Mouse (Mus musculus) forebrain, embryonic 12.5 days (tissue): Measurements from ENCODE around the gene Olfr1036. TPM values are rescaled to one million over a fixed set of nuclear protein-coding genes. Genes with fewer than 3 reads are reported as not detected.
"Not testable (repeated sequence)": the region's sequence is repeated elsewhere in the genome, so short reads cannot be mapped to it uniquely, and the experiment has no call there.

Experiments
- ATAC-seq: fragments of 200-750 bp; cut with Nextera tagmentation; 2 replicates; pipeline ENCODE4 v1.8.0; 2017; ENCODE audit warnings: moderate TSS enrichment; ENCODE audit not compliant: low FRiP score
- H3K27ac ChIP-seq: fragments of 300-500 bp; sonication (generic); 2 replicates; pipeline ENCODE4 v1.5.1; 2016; ENCODE audit warnings: mild to moderate bottlenecking
- H3K27me3 ChIP-seq: fragments of 300-500 bp; sonication (generic); 2 replicates; pipeline ENCODE4 v1.6.1; 2016; ENCODE audit warnings: mild to moderate bottlenecking
- H3K36me3 ChIP-seq: fragments of 300-500 bp; sonication (generic); replicated peaks from 2 replicates; pipeline ENCODE4 v1.6.1; 2016; ENCODE audit warnings: mild to moderate bottlenecking
- H3K4me1 ChIP-seq: fragments of 300-500 bp; sonication (generic); 2 replicates; pipeline ENCODE4 v1.6.1; 2016
- H3K4me2 ChIP-seq: fragments of 300-500 bp; sonication (generic); 2 replicates; pipeline ENCODE4 v1.6.1; 2016; ENCODE audit warnings: mild to moderate bottlenecking, moderate library complexity
- H3K4me3 ChIP-seq: fragments of 300-500 bp; sonication (generic); replicated peaks from 2 replicates; pipeline ENCODE4 v1.5.1; 2016; ENCODE audit warnings: mild to moderate bottlenecking
- H3K9ac ChIP-seq: fragments of 300-500 bp; sonication (generic); 2 replicates; pipeline ENCODE4 v1.6.1; 2016; ENCODE audit warnings: mild to moderate bottlenecking
- H3K9me3 ChIP-seq: fragments of 300-500 bp; sonication (generic); 2 replicates; pipeline ENCODE4 v1.6.1; 2016
- WGBS: fragments of 180-500 bp; shearing (Covaris S2); methylation state at CpG from one replicate; pipeline ENCODE4 v1.1.7; 2016; 5-methylcytosine and 5-hydroxymethylcytosine counted together
- polyA plus RNA-seq: library from polyadenylated mRNA; unstranded; fragments of >200 nt; fragmentation: Nextera tagmentation; extraction: Ambion mirVana; gene quantifications from 2 replicates; pipeline ENCODE4 v1.2.1, GENCODE M21; 2016

The Olfr1036 gene
- not detected in 2 replicates for polyA plus RNA-seq

DNA sequence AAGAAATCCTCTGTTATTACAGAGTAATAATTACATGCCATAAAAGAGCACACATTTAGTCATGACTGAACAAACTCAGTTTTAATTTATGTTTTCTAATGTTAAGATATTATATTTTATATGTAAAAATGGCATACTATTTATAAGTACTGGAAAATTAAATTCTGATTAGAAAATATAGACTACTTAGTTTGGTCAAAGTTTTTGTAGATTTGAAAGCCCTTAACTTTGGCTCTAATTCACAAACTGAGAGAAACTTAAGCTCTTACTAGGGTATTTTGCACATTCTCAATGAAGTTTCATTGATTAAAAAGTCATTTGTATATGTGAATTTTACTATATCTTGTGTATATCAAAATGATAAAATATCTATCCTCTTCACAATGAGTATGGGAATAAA is at the start of gene Olfr1036:
TSS of gene Olfr1036 (plus strand) at position 301 of the 400 bp plus-strand sequence.
- not testable (repeated sequence) for H3K27me3 ChIP-seq, H3K4me2 ChIP-seq, H3K9me3 ChIP-seq, H3K36me3 ChIP-seq, H3K4me1 ChIP-seq, H3K4me3 ChIP-seq, ATAC-seq, H3K9ac ChIP-seq, H3K27ac ChIP-seq

DNA sequence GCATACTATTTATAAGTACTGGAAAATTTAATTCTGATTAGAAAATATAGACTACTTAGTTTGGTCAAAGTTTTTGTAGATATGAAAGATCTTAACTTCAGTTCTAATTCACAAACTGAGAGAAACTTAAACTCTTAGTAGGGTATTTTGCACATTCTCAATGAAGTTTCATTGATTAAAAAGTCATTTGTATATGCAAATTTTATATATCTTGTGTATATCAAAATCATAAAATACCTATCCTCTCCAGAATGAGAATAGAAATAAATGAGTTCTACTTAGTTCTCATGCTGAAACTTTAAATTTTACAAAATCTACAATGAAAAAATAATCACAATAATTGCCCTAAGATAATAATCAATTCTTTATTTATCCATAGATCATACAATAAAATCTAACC is 28.2 kb upstream of the Olfr1036 start, which contains the start of gene Olfr1034:
TSS of gene Olfr1034 (plus strand) at position 301 of the 400 bp plus-strand sequence.
- no peak for ATAC-seq
- Histone ChIP-seq H3K4me2 (no peak within 1 kb of the TSS), H3K9ac (no peak within 1 kb of the TSS)

DNA sequence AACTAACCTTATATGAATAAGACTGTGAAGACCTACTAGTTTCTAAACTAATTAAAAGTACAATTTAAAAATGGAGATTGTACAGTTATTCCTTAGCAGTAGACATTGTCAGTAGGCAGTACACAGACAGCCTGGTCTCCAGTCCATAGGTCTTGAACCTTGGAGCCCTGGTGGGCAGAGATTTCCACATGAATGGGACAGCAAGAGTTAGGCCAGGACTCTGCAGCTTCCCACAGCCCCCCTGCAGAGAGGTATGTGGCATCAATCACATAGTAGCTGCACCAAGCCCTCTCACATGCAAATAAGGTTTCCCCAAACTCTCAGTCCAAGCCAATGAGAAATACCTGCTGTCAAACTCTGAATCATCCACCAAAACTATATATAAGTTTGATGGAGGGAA is 23.0 kb upstream of the Olfr1036 start:
- not testable (repeated sequence) for H3K4me1 ChIP-seq, H3K4me2 ChIP-seq, H3K9me3 ChIP-seq, H3K27ac ChIP-seq, H3K27me3 ChIP-seq, H3K36me3 ChIP-seq, H3K9ac ChIP-seq, H3K4me3 ChIP-seq, ATAC-seq

More for the DNA sequence above, 28.2 kb upstream of the Olfr1036 start, which contains the start of gene Olfr1034:
- no peaks in the 10 kb centered on the region for H3K9me3 ChIP-seq
- no peaks in the 10 kb centered on the region for H3K27me3 ChIP-seq
- H3K36me3 ChIP-seq = no peaks in the 10 kb centered on the region
- no peak within 1 kb of the TSS for H3K27ac ChIP-seq
- H3K4me3 ChIP-seq = no peak within 1 kb of the TSS
- no peaks in the 10 kb centered on the region for H3K4me1 ChIP-seq

DNA sequence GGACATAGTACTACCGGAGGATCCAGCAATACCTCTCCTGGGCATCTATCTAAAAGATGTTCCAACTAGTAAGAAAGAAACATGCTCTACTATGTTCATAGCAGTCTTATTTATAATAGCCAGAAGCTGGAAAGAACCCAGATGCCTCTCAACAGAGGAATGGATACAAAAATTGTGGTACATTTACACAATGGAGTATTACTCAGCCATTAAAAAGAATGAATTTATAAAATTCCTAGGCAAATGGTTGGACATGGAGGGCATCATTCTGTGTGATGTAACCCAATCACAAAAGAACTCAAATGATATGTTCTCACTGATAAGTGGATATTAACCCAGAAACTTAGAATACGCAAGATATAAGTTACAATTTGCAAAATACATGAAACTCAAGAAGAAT is 10.0 kb upstream of the Olfr1036 start:
- H3K36me3 ChIP-seq, H3K4me2 ChIP-seq, H3K4me3 ChIP-seq, H3K4me1 ChIP-seq, ATAC-seq, H3K9me3 ChIP-seq, H3K9ac ChIP-seq, H3K27me3 ChIP-seq, H3K27ac ChIP-seq: not testable (repeated sequence)
- WGBS = 99% methylated on average over 2 of the region's 2 CpGs

DNA sequence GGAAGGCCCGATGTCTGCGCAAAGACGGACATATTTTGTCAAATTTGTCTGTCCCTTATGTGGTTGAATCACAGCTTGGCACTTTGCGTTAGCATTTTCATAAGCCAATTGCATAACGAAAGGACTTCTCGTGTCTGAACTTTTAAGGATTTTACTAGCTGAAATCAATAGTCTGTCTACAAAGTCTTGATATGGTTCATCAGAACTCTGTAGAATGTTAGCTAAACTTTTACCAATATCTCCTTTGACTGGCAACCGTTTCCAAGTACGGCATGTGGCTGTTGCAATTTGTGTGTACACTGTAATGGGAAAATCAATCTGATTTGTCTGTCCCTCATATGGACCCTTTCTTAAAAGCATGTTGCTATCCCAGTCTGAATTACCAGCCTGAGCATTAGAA is 3.6 kb upstream of the Olfr1036 start:
- Histone ChIP-seq H3K27me3 (no peaks in the 10 kb centered on the region), H3K4me1 (no peaks in the 10 kb centered on the region), H3K9me3 (no peaks in the 10 kb centered on the region), H3K4me2 (no peak overlapping the region), H3K27ac (no peak overlapping the region), H3K9ac (no peak overlapping the region), H3K4me3 (no peak overlapping the region), H3K36me3 (no peaks in the 10 kb centered on the region)
- ATAC-seq = no peak
- WGBS = 93% methylated on average over 8 of the region's 8 CpGs

DNA sequence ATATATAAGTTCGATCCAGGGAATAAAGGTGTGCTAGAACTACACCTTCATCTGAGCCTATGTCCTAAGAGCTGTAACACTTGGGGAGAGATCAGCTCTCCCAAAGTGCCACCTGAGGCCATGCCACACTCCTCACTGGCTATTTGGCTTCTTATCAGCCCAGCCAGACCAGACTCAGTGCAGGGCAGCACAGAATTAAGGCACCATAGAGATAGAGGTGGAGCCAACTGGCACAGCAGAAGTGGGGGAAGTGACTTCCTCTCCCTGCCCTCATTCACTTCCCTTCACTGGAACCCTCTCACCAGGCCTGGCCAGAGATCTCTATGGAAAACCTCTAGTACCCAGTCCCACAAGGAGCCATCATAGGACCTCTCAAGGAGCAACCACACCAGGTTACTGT is 6.7 kb downstream of the Olfr1036 start:
- not testable (repeated sequence) for ATAC-seq, H3K27ac ChIP-seq, H3K27me3 ChIP-seq, H3K9me3 ChIP-seq, H3K4me3 ChIP-seq, H3K9ac ChIP-seq, H3K4me1 ChIP-seq, H3K36me3 ChIP-seq, H3K4me2 ChIP-seq
- 81% methylated on average over 1 of the region's 1 CpGs for WGBS

DNA sequence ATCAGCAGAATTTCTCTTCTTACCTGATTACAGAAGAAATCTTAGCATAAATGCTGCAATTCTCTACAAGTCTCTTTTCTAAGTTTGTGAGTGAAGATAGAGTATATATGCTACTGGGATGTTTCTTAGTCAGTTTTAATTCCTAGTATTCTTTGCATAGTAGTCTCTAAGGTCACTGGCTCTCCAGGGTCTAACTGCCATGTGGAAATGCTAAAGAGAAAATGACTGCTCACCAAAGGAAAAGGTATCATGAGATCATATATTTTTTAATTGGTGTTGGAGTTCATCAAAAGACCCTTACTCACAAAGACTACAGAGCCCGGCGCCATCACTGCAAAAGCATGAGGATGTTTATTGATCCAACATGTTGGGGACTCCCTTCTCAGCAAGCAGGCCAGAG is 13.5 kb downstream of the Olfr1036 start, which contains the start of gene Olfr1037:
TSS of gene Olfr1037 (minus strand) at position 101 of the 400 bp plus-strand sequence.
- 91% methylated on average over 2 of the region's 2 CpGs for WGBS
- no peaks in the 10 kb centered on the region for H3K9me3 ChIP-seq
- H3K4me1 ChIP-seq = no peaks in the 10 kb centered on the region
- no peaks in the 10 kb centered on the region for H3K36me3 ChIP-seq
- H3K4me3 ChIP-seq = no peak within 1 kb of the TSS
- no peak for ATAC-seq
- no peaks in the 10 kb centered on the region for H3K27me3 ChIP-seq
- no peak within 1 kb of the TSS for H3K4me2 ChIP-seq
- H3K27ac ChIP-seq = no peak within 1 kb of the TSS
- H3K9ac ChIP-seq = no peak within 1 kb of the TSS

Other genes with a start within 250 kb of the Olfr1036 start
- gene Olfr1019, start 228.5 kb upstream of the Olfr1036 start, polyA plus RNA-seq = not detected in 2 replicates
- gene Olfr1020, start 227.0 kb upstream of the Olfr1036 start, polyA plus RNA-seq = not detected in 2 replicates
- gene Olfr1022, start 205.4 kb upstream of the Olfr1036 start, polyA plus RNA-seq = not detected in 2 replicates
- not detected in 2 replicates for gene Olfr1023, start 188.4 kb upstream of the Olfr1036 start, polyA plus RNA-seq
- not detected in 2 replicates for gene Olfr1024, start 168.9 kb upstream of the Olfr1036 start, polyA plus RNA-seq
- not detected in 2 replicates for gene Olfr1025-ps1, start 158.8 kb upstream of the Olfr1036 start, polyA plus RNA-seq
- gene Olfr1026, start 152.4 kb upstream of the Olfr1036 start, polyA plus RNA-seq = not detected in 2 replicates
- gene Olfr1028, start 123.6 kb upstream of the Olfr1036 start, polyA plus RNA-seq = not detected in 2 replicates
- not detected in 2 replicates for gene Olfr1029, start 100.1 kb upstream of the Olfr1036 start, polyA plus RNA-seq
- not detected in 2 replicates for gene Olfr1030, start 94.7 kb upstream of the Olfr1036 start, polyA plus RNA-seq
- not detected in 2 replicates for gene Olfr1031, start 83.7 kb upstream of the Olfr1036 start, polyA plus RNA-seq
- not detected in 2 replicates for gene Olfr1032, start 68.5 kb upstream of the Olfr1036 start, polyA plus RNA-seq
- gene Olfr1033, start 53.4 kb upstream of the Olfr1036 start, polyA plus RNA-seq = not detected in 2 replicates
- not detected in 2 replicates for gene Olfr1034, start 28.1 kb upstream of the Olfr1036 start, polyA plus RNA-seq
- gene Olfr1037, start 13.4 kb downstream of the Olfr1036 start, polyA plus RNA-seq = not detected in 2 replicates
- not detected in 2 replicates for gene Olfr1039, start 61.9 kb downstream of the Olfr1036 start, polyA plus RNA-seq
- not detected in 2 replicates for gene Olfr1040, start 72.7 kb downstream of the Olfr1036 start, polyA plus RNA-seq
- not detected in 2 replicates for gene Olfr1042, start 87.8 kb downstream of the Olfr1036 start, polyA plus RNA-seq
- gene Olfr1043, start 93.5 kb downstream of the Olfr1036 start, polyA plus RNA-seq = not detected in 2 replicates
- not detected in 2 replicates for gene Olfr1044, start 103.8 kb downstream of the Olfr1036 start, polyA plus RNA-seq
- gene Olfr52, start 111.7 kb downstream of the Olfr1036 start, polyA plus RNA-seq = not detected in 2 replicates
- gene Olfr1045, start 129.0 kb downstream of the Olfr1036 start, polyA plus RNA-seq = not detected in 2 replicates
- not detected in 2 replicates for gene Olfr1046, start 145.3 kb downstream of the Olfr1036 start, polyA plus RNA-seq
- gene Olfr1047, start 157.4 kb downstream of the Olfr1036 start, polyA plus RNA-seq = not detected in 2 replicates
- gene Olfr1048, start 166.3 kb downstream of the Olfr1036 start, polyA plus RNA-seq = not detected in 2 replicates
- gene Olfr1049, start 184.3 kb downstream of the Olfr1036 start, polyA plus RNA-seq = not detected in 2 replicates
- gene Olfr1051, start 205.1 kb downstream of the Olfr1036 start, polyA plus RNA-seq = not detected in 2 replicates
- not detected in 2 replicates for gene Olfr1052, start 218.5 kb downstream of the Olfr1036 start, polyA plus RNA-seq
- not detected in 2 replicates for gene Olfr1053, start 241.3 kb downstream of the Olfr1036 start, polyA plus RNA-seq